Mouse (Mus musculus): ENCODE data around the gene Bloc1s5.

Gene Bloc1s5

DNA sequence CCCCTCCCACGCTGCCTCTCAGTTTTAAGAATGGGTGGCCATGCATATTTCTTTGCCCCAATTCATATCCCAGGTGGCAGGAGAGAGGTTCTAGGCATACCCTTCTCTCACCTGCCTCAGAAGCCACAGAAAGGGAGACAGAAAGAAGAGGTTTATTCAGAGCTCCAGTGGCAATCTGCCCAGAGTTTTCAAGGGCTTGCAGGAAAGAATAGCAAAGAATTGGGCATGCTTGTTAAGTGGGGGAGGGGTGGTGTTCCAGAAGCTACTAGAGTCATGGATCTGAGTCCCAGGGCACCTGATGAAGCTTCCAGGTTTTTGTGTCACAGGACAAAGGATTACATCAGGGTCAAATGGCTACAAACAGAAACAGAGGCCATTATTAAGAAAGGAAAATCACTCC, 61.6 kb downstream of the Bloc1s5 start:
- DNase-seq (ENCODE audit: low spot score in 2 of 2): no peak

DNA sequence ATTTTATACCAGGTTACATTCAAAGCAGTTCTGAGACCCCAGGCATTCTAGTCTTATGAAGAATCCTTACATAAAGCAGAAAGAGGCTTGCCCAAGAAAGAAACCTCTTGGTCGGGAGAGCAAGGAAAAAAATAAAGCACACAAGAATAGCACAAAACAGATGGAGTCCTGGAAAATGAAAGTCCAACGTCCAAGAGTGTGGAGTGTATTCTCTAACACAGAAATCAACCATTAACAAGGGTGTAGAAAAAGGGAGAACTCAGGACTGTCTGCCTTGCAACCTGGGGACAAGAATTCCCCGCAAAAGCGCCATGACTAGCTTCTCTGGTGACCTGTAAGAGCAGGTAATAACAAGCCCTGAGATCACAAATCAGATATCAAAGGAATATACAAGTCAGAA, 69.7 kb downstream of the Bloc1s5 start:
- no peak for DNase-seq (ENCODE audit: low spot score in 2 of 2)

DNA sequence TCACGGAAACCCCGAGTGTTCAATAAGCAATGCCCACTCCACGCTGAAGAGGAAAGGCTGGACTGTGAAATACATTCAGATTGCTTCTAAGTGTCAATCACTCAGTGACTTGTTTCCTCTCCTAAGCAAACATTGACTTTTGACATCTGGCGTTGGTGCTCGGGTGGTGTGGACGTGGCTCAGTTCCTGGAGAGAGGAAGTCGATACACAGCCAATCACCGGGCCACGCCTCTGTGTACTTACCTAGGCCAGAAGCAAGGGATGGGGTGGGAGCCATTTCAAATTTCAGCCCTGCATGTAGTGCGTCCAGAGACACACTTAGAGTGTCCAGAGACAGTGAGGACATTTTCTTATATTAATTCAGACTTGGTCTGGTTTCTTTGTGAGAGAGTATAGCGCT, 80.3 kb downstream of the Bloc1s5 start:
- no peak for DNase-seq (ENCODE audit: low spot score in 2 of 2)

DNA sequence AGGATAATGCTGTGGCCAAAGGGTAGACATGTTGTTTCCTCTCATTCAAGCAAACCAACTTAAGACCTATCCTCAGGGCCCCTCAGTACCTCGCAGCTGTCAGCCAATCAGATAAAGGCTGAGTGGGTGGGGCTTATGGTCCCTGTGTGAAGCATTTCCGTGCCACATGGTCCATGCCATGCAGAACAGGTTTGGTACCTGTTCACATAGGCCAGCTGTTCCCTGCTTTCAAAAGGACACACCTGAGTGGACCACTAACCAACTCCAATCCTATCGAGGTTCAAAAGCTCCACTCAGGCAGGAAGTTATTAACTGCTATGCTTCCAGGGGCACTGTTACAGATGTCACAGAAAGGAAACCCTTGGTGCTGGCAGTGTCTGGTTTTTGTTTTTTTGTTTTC, 80.7 kb downstream of the Bloc1s5 start:
- DNase-seq (ENCODE audit: low spot score in 2 of 2): no peak

DNA sequence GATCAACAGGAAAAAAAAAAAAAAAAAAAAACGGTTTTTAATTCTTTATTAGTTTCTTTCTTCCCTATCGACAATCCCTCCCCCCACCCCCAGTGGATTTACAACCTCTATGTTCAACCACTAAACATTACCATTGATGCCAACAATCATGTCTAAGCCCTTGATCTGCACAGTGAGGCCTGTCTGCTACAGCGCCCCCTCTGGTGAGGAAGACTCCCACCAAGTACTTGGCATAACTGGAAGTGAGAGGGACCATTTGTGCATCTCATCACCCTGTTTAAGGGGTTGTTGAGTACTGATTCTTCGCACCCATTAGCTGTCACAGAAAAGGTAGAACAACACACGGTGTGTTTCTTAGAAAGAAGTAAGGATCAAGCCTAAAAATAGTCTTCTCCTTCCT, 86.2 kb downstream of the Bloc1s5 start:
- no peak for DNase-seq (ENCODE audit: low spot score in 2 of 2)

DNA sequence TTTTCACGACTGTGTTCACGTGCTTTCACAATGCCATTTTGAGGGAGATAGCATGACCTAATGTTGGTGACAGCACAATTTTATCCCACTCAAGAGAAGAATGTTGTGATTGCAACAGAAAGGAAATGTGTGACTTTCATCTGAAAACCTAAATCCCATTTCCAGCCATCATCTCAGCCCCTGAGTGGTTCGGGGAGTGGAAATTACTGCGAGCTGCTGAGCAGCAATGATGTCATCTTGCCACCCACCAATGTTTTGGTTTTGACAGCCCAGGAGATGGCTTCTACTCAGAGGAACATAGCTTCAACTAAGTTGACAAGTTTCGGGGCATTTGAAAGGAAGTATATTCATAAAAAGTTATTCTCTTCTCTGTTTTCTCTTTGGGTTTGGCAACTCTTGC, 87.2 kb downstream of the Bloc1s5 start:
- no peak for DNase-seq (ENCODE audit: low spot score in 2 of 2)

DNA sequence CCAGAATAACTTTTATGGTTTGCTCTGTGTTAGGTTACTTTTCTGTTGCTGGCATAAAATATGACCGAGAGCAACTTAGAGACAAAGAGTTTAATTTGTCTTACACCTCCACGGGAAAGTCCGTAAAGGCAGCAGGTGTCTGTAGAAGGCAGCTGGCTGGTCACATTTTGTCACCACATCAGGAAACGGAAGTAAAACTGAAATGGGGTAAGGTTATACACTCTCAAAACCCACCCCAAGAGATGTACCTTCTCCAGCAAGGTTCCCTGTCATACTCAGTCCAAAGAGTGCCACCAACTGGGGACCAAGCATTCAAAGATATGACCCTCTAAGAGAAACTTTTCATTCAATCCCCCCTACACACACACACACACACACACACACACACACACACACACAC, 88.2 kb downstream of the Bloc1s5 start:
- no peak for DNase-seq (ENCODE audit: low spot score in 2 of 2)

DNA sequence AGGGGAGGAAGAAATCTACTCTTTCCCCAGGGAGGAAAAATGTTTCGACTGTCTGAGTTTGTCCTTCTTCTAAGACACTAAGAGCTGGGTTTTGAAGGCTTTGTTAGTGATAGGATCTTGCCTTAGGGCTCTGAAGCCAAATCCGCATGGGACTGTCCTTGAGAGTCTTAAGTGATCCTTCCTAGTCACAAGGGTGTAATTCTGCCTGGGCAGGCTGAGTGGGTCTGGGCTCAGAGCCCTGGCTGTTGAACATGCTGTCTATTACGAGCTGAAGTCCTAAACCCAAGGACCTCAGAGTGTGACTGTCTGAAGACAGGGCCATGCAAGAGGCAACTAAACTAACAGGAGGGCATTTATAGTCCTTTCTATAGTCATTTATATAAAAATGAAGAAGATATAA, 89.4 kb downstream of the Bloc1s5 start:
- no peak for DNase-seq (ENCODE audit: low spot score in 2 of 2)

DNA sequence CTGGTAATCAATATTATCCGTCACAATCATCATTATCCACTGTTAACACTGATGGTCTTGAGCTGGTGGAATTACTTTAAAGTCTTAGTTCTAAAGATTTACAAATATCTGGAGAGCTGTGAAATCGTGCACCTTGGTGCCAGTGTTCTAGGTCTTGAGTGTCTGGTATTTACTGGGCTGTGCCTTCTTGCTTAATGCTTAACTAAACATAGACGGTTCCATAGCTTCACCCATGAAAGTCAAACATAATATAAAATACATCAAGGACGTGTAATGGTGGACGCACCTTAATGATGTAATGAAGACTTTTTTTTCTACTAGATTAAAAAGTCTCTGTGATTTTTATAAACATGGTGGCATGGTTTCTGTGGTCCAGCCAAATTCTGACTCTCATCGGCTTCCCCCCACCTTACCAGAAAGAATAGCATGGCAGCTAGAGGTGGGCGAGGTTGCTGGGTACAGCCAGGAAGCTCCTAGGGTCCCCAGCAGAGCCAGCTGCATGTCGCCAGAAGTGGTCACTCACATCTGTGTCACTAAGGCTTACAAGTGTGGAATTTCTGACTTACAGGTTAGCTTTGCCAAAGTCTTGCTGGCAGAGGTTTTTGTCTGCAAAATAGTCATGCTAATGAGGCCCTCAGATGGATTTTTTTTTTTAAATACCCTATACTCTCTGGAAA, 90.0 kb downstream of the Bloc1s5 start:
- DNase-seq (ENCODE audit: low spot score in 2 of 2): no peak

DNA sequence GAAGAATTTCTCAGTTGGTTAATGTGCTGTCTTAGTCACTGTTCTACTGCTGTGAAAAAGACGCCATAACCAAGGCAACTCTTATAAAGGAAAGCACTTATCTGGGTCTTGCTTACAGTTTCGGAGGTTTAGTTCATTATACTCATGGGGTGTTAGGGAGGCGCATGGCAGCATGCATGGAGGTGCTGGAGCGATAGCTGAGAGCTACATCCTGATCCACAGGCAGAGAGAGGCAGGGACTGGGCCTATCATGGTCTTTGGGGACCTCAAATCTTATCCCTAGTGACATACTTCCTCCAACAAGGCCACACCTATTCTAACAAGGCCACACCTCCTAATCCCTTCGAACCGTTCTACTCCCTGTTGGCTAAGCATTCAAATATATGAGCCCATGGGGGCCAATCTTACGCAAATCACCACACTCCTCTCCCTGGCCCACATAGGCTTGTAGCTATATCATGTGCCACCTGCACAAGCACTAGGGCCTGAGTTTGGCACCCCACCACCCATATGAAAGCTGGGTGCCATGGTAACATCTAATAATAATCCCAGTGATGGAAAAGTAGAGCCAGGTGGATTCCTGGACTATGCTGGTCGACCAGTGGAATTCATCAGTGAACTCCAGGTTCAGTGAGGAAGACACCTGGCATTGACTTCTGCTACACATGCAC, 91.3 kb downstream of the Bloc1s5 start:
- no peak for DNase-seq (ENCODE audit: low spot score in 2 of 2)
